Mouse (Mus musculus): ENCODE measurements around the gene Sod3. TPM values are rescaled to one million over a fixed set of nuclear protein-coding genes. Genes with fewer than 3 reads are reported as not detected.
A peak's percentile ranks its signal among the peaks of the same experiment; 100 is the strongest.

The Sod3 gene
- 1 to 10 TPM; 4.8 to 5.1 TPM for total RNA-seq (2021)
- long read RNA-seq, transcript Sod3-201 (2 exons, 3,738 nt), result major isoform, 13 of 14 reads
- long read RNA-seq, partial matches to known transcripts, result 0 of 14 reads
- long read RNA-seq, other reads (novel, unspliced or antisense), result 1 of 14 reads

GRCm38 (mm10) chr5:52363468-52364150 is at the start of gene Sod3:
Gene Sod3, plus strand, starts transcription at chr5:52363791.
- no peak for DNase-seq (ENCODE audit: low spot score in 2 of 2)

DNA sequence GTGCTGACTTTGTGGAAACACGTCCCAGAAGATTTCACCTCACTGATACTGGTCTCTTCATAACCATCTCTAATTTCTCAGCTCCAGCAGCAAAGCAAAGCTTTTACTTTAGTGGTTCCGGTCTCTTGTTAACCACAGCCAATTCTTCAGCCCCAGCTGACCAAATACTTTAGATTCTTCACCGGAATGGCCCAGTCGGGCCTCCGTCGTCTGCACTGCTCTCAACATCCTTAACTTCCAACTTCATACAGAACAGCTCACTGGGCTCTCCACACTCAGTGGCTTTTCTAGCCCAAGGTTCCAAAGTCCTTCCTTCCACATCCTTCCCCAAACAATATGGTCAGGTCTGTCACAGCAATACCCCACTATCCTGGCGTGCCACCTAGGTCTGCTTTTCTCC is 46.7 kb upstream of the Sod3 start:
- no peak for DNase-seq (ENCODE audit: low spot score in 2 of 2)

- DNase-seq (ENCODE audit: low spot score in 2 of 2), result no peak
Measured at GRCm38 (mm10) chr5:52319499-52319898, 44.1 kb upstream of the Sod3 start.

- DNase-seq (ENCODE audit: low spot score in 2 of 2), result no peak
Measured at GRCm38 (mm10) chr5:52332120-52332519, 31.5 kb upstream of the Sod3 start.

GRCm38 (mm10) chr5:52335590-52335989 is 28.0 kb upstream of the Sod3 start:
- DNase-seq (ENCODE audit: low spot score in 2 of 2), result no peak

DNA sequence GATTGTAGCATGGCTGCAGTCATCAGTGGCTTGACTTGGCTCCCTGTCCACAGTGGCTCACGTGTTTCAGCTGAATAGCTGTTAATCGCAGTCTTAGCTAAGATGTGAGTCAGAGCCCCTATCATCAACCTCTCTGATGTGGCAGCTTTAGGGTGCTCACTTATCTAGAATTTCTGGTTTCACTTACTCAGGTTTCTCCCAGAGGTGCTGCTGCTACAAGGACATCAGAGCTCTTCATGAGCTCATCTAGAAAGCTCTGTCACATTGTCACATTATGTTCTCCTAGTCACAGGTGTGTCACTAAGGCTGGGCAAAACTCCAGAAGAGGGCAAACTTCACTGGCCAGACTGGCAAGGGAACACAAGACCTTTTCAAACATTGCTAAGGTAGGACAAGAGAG is 24.5 kb upstream of the Sod3 start:
- DNase-seq (ENCODE audit: low spot score in 2 of 2), result no peak

DNA sequence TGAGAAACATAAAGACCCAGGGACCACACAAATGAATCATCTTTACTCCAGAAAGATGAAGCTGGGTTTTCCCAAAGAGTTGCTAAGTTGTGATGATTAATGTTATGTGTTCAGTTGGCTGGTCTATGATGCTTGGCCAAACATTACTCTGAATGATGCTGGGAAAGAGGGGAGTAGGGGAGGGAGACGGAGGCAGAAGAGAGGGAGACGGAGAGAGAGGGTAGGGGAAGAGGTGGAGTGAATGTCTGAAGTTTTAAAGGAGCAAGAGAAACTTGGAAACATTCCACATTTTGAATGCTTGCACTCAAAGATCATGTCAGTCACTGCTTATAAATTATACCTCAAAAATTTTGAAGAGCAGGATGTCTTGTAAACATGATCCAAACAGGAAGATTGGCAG is 16.7 kb upstream of the Sod3 start:
- DNase-seq (ENCODE audit: low spot score in 2 of 2), result no peak

- no peak for DNase-seq (ENCODE audit: low spot score in 2 of 2)
Measured at GRCm38 (mm10) chr5:52350451-52350850, 13.1 kb upstream of the Sod3 start.

DNA sequence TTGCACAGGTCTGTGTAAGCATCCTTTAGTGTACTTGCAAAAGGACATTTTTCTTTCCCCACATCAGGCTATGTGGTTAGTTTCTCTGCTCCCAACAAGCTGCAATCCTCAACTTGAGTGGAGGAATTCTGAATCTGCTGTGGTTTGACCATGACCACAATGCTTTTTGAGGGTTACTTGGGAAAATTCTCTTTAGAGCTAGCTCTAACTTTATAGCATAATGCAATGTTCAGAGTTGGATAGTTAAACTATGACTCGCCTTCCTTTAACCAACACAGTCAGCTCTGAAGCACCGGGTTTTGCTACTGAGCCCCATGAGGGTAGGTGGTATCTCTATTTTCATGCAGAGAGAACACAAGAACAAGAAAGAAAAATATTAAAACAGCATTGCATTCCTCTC is 12.0 kb upstream of the Sod3 start:
- DNase-seq (ENCODE audit: low spot score in 2 of 2), result no peak

DNA sequence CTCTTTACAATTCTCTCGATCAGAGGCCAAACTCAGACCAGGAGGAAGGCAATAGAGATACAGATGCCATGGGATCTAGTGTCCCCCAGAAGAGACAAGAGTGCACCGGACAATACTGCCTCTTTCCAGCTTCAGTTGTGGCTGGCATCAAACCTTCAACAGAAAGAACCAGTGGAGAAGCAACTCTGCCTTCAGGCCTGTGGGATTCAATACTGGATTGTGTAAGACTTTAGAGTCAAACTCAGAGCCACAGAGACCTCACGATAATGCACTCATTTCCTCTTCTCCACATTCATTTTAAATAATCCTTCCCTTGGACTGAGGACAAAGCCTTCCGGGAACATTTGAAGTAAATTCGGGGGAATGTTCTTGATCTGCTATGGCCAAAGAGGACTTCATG is 10.9 kb upstream of the Sod3 start:
- no peak for DNase-seq (ENCODE audit: low spot score in 2 of 2)

DNA sequence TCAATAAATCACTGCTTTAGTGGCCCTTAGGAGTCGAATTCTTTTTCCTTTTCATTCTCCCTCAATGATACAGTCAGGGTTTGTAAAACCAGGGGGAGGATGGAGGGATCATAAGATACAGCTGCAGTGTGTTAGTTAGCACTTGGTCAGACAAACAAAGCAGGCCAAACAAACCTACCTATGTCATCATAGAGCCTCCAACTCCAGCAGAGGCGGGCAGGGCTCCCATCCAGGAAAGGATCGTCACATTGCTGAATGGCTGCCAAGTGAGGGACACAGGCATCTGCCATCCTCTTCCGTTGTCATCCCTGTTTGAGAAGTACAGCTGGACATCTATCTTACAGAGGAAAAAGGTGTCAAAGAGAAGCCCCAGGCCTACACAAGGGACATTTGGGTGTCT is 9.2 kb upstream of the Sod3 start:
- DNase-seq (ENCODE audit: low spot score in 2 of 2), result no peak

- no peak for DNase-seq (ENCODE audit: low spot score in 2 of 2)
Measured at GRCm38 (mm10) chr5:52355612-52356011, 8.0 kb upstream of the Sod3 start.

GRCm38 (mm10) chr5:52357175-52357754 is 6.3 kb upstream of the Sod3 start:
- DNase-seq (ENCODE audit: low spot score in 2 of 2), result no peak

DNA sequence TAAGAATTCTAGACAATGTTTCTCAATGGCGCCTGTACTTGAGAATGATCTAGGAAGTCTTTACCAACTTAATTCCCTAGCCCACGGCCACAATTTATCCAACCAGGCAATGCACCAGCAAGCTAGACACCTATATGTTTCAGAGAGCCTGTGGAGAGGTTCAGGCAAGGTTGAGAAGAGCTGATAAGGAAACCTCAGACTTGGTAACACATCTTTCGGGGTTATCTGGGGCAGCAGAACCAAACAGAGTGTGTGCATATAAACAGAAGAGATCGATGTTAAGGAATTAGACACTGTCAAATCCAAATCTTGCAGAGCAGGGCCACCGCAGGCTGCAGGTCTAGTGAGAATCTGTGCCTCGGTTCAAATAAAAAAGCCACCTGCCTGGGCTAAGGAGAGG is 5.5 kb upstream of the Sod3 start:
- no peak for DNase-seq (ENCODE audit: low spot score in 2 of 2)

- DNase-seq (ENCODE audit: low spot score in 2 of 2), result no peak
Measured at GRCm38 (mm10) chr5:52360286-52361049, 3.1 kb upstream of the Sod3 start.

GRCm38 (mm10) chr5:52362776-52363467 is 669 bp upstream of the Sod3 start:
- no peak for DNase-seq (ENCODE audit: low spot score in 2 of 2)

DNA sequence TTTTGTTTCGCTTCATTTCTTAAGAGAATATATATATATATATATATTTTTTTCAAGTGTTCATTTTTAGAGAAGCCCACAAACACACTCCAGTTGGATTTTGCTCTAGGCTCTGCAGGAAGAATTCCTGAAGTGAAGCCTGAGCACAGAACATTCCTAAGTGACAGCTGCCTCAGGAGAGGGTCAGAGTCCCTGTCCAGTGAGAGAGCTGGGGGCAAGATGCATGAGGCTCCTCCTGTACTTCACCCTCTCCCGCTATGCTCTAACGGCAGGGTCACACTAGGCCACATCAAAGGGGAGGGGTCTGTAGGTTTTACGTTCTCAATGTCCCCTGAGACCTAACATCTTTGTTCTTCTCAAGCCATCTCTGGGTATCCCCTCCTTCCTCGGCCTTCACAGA is 930 bp downstream of the Sod3 start:
- DNase-seq (ENCODE audit: low spot score in 2 of 2), result no peak

- DNase-seq (ENCODE audit: low spot score in 2 of 2), result no peak
Measured at GRCm38 (mm10) chr5:52365930-52366329, 2.3 kb downstream of the Sod3 start.

GRCm38 (mm10) chr5:52366661-52367060 is 3.1 kb downstream of the Sod3 start:
- DNase-seq (ENCODE audit: low spot score in 2 of 2), result no peak

DNA sequence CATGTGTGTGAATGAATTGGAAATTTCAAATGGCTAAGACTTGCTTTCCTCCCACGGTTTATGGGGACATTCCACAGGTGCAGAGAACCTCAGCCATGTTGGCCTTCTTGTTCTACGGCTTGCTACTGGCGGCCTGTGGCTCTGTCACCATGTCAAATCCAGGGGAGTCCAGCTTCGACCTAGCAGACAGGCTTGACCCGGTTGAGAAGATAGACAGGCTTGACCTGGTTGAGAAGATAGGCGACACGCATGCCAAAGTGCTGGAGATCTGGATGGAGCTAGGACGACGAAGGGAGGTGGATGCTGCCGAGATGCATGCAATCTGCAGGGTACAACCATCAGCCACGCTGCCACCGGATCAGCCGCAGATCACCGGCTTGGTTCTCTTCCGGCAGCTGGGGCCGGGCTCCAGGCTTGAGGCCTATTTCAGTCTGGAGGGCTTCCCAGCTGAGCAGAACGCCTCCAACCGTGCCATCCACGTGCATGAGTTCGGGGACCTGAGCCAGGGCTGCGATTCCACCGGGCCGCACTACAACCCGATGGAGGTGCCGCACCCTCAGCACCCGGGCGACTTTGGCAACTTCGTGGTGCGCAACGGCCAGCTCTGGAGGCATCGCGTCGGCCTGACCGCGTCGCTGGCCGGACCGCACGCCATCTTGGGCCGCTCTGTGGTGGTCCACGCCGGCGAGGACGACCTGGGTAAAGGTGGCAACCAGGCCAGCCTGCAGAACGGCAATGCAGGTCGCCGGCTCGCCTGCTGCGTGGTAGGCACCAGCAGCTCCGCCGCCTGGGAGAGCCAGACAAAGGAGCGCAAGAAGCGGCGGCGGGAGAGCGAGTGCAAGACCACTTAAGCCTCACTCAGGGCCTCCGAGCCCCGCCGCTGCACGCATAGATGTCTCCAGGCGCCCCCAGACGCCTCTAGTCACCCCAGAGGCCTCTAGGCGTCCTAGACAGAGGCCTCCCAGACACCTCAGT is 4.6 kb downstream of the Sod3 start:
- peak; percentile 61 to 66 for DNase-seq (ENCODE audit: low spot score in 2 of 2)
